Mouse (Mus musculus) small intestine, adult 2 months (tissue): ENCODE measurements around the gene Spon1. TPM values are rescaled to one million over a fixed set of nuclear protein-coding genes. Genes with fewer than 3 reads are reported as not detected.

Source experiments
- H3K27ac ChIP-seq: fragments of 200-500 bp; 2 replicates; pipeline ENCODE4 v1.5.1; 2012; ENCODE audit warnings: low read depth, low read length, control low read depth, inconsistent platforms; ENCODE audit not compliant: insufficient read depth
- H3K27me3 ChIP-seq: fragments of 200-500 bp; 2 replicates; pipeline ENCODE4 v1.6.1; 2012; ENCODE audit warnings: mild to moderate bottlenecking, moderate library complexity, low read length, inconsistent platforms; ENCODE audit not compliant: control insufficient read depth, insufficient read depth
- H3K36me3 ChIP-seq: fragments of 200-500 bp; 2 replicates; pipeline ENCODE4 v1.6.1; 2012; ENCODE audit warnings: mild to moderate bottlenecking, low read length, control low read depth, inconsistent platforms; ENCODE audit not compliant: control insufficient read depth, insufficient read depth
- H3K4me1 ChIP-seq: fragments of 200-500 bp; 2 replicates; pipeline ENCODE4 v1.6.1; 2012; ENCODE audit warnings: low read length, inconsistent platforms, mixed read lengths; ENCODE audit not compliant: control insufficient read depth, insufficient read depth, insufficient read length
- H3K4me3 ChIP-seq: fragments of 200-500 bp; 2 replicates; pipeline ENCODE4 v1.5.1; 2012; ENCODE audit warnings: low read depth, mild to moderate bottlenecking, control low read depth, inconsistent platforms, low read length, moderate library complexity
- CTCF ChIP-seq: fragments of 200-500 bp; IDR thresholded peaks from 2 replicates; pipeline ENCODE4 v1.5.1; 2012; ENCODE audit warnings: low read depth, mild to moderate bottlenecking, control low read depth, inconsistent platforms, low read length, moderate library complexity, mixed read lengths; ENCODE audit not compliant: insufficient replicate concordance, insufficient read length; ENCODE audit errors: extremely low read depth
- POLR2A ChIP-seq: fragments of 200-500 bp; IDR thresholded peaks from 2 replicates; pipeline ENCODE4 v1.6.1; 2012; ENCODE audit warnings: low read depth, mild to moderate bottlenecking, control low read depth, inconsistent platforms, low read length, moderate library complexity
- WGBS: fragments of 180-500 bp; shearing (Covaris S2); methylation state at CpG from one replicate; pipeline ENCODE4 v1.1.7; 2018; 5-methylcytosine and 5-hydroxymethylcytosine counted together
- polyA plus RNA-seq: library from polyadenylated mRNA; depleted of rRNA; stranded (reverse); fragments of >200 nt; gene quantifications from 2 replicates; pipeline ENCODE4 v1.2.3, GENCODE M21; 2012

The Spon1 gene
- polyA plus RNA-seq, 1 experiment = 3.3 TPM

DNA sequence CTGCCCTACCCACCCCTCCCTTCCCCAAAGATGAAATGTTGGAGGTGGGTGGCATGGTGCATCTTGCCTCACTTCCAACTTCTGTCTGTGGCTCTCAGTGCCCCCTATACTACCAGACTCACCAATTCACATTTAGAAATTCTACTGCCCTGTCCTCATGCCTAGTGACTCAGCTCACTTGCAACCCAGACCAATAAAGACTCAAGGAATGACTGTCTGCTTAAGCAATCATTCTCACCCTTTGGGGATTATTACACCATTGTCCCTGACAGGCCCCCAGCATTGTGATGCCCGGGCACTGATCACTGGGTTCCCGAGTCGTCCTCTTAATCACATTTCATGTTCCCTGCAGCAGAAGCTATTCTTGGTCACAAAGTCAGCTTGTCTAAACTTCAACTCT lies 57.2 kb downstream of the Spon1 start:
- Histone ChIP-seq H3K27ac (no peak overlapping the region), H3K4me3 (no peak overlapping the region), H3K4me1 (peaks cover 37% of the 10 kb centered on the region; the same call in 1 of the 2 replicates), H3K27me3 (no peaks in the 10 kb centered on the region), H3K36me3 (no peaks in the 10 kb centered on the region)
- TF ChIP-seq POLR2A (no peak), CTCF (no peak)
- WGBS = 27% methylated on average over 3 of the region's 3 CpGs

DNA sequence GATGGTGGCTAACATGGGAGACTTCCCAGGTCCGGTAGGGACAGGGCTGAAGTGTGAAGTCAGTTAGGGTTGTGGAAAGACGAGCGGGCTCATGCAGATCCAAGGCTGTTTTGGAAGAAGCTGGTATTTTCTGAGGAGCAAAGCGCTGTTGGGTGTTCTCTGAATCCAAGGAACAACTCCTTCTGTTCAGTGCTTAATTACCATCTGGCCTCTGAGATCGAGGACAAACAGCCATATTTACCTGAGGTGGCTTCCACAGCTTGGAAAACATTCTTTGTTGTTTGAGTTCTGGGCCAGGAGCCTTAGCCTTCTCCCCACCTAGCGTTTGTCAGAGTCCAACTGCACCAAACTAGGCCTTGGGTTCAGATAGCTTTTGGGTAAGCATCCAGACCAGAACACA lies 58.9 kb downstream of the Spon1 start:
- Histone ChIP-seq H3K27ac (no peak overlapping the region), H3K36me3 (no peaks in the 10 kb centered on the region), H3K4me1 (peaks cover 32% of the 10 kb centered on the region; the same call in 1 of the 2 replicates), H3K4me3 (no peak overlapping the region), H3K27me3 (no peaks in the 10 kb centered on the region)
- WGBS = 86% methylated on average over 6 of the region's 6 CpGs
- TF ChIP-seq POLR2A (no peak), CTCF (no peak)

DNA sequence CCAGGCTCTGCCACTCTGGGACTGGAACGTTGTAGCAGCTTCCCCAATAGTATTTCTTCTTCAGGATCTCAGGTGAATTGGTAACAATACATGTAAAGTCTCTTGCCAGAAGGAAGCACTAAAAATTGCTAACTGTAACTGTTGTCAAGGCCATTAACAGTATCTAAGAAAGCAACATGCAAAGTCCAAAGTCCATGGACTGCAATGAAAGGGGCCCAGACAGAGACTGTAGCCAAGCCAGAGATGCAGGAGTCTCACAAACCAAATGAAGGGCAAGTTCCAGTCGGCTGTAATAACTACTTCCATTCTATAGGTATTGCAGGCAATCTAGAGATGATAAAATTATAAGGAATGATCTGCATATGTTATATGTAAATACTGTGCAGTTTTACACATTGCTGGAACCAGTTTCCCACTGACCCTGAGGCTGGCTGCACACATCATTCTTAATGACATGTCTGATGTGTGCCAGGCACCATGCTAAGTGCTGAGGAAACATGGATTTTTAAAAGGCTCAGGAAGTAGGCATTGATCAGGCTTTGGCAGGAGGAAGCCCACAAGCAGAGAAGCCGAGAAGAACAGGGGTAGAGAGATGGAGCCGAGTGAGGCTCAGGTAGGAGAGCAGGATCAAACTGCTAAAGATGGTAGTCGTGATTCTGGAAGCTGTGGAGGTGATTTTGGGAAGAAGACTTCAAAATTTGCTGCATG lies 59.9 kb downstream of the Spon1 start:
- Histone ChIP-seq H3K27ac (peak overlapping the region; percentile 60), H3K4me3 (no peak overlapping the region), H3K4me1 (peaks cover 28% of the 10 kb centered on the region; the same call in 1 of the 2 replicates), H3K27me3 (no peaks in the 10 kb centered on the region), H3K36me3 (no peaks in the 10 kb centered on the region)
- TF ChIP-seq POLR2A (no peak), CTCF (no peak)
- 21% methylated on average over 5 of the region's 5 CpGs for WGBS

DNA sequence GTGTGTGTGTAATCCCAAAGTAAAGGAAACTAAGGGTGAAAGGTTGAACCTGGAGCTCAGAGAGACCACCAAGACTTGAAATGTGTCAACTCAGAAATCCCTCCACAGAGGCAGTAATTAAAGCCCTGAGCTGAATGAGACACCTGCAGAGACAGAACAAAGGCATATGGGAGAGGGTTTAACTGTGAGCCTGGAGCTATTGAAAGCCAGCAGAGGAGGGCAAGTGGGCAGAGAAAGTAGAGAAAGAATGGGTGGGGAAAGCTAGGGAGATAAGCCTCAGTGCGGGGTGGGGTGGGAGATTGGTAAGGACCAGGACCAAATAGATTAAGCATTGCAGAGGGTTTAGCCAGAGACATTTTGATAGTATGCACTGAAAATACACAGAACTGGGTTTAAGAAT lies 60.7 kb downstream of the Spon1 start:
- H3K27me3 ChIP-seq = no peaks in the 10 kb centered on the region
- H3K4me3 ChIP-seq = no peak overlapping the region
- TF ChIP-seq CTCF = no peak
- TF ChIP-seq POLR2A = no peak
- H3K36me3 ChIP-seq = no peaks in the 10 kb centered on the region
- peaks cover 28% of the 10 kb centered on the region; the same call in 1 of the 2 replicates for H3K4me1 ChIP-seq
- no peak overlapping the region for H3K27ac ChIP-seq
- WGBS = 37% methylated on average over 1 of the region's 1 CpGs

DNA sequence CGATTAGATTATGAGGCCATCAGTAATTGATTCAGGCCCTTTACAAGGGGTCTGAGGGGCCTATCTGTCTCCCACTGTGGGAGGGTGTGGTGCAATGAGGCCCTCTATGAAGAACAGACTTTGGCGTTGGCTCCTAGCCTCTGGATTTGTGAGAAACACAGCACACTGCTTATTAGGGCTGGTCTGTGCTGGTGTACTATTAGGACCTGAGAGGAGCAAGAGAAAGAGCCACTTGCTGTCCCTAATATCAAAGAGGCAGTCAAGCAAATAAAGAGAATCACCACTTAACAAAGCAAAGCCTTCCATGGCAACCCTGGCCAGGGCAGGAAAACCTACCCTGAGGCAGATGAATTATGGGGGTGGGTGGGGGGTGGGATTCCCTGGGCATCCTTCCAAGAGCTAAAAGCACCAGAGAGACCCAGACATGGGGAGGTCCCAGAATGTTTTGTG lies 62.3 kb downstream of the Spon1 start:
- Histone ChIP-seq H3K27ac (no peak overlapping the region), H3K36me3 (no peaks in the 10 kb centered on the region), H3K4me1 (peaks cover 24% of the 10 kb centered on the region; the same call in 1 of the 2 replicates), H3K4me3 (no peak overlapping the region), H3K27me3 (no peaks in the 10 kb centered on the region)
- TF ChIP-seq POLR2A (no peak), CTCF (no peak)
- 31% methylated on average over 2 of the region's 2 CpGs for WGBS

DNA sequence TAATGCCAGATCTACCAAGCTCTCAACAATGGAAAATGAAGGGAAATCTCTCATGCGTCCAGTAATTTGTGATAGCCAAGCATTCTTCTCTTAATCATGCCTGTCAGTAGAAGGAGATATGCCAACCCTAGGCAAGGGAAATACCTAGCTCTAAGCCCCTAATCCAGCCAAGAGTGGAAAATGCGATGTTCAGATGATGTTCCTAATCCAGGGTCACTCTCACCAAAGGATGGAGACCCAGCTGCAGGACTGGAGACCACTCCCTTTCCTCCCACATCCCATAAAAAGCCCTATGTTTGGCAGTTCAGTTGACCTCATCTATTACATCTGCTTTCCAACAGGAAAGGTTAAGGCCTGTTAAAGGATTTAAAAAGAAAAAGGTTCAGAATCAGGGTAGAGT lies 62.8 kb downstream of the Spon1 start:
- peaks cover 20% of the 10 kb centered on the region; the same call in 1 of the 2 replicates for H3K4me1 ChIP-seq
- no peak for TF ChIP-seq CTCF
- H3K27me3 ChIP-seq = no peaks in the 10 kb centered on the region
- 96% methylated on average over 2 of the region's 2 CpGs for WGBS
- no peak overlapping the region for H3K4me3 ChIP-seq
- H3K27ac ChIP-seq = no peak overlapping the region
- no peaks in the 10 kb centered on the region for H3K36me3 ChIP-seq

DNA sequence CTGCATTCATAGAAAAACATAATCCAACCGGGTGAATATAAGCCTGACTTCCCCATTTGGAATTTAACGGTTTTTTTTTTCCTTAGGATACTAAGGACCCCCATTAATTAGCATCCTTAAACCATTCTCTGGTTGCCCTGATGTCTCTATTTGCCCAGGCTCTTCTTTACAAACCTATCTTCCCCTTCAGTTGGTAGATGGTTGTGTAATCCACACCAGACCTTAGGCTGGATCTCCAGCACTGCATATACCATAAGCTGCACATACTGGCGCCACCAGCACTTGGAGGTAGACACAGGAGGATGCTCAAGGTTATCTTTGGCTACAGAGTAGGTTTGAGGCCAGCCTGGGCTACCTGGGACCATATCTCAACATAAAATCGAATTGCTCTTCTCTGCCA lies 71.4 kb downstream of the Spon1 start:
- Histone ChIP-seq H3K27me3 (no peaks in the 10 kb centered on the region), H3K4me3 (no peak overlapping the region), H3K4me1 (no peaks in the 10 kb centered on the region), H3K27ac (no peak overlapping the region), H3K36me3 (no peaks in the 10 kb centered on the region)
- TF ChIP-seq POLR2A (no peak), CTCF (no peak)
- WGBS = 87% methylated on average over 4 of the region's 4 CpGs
